Mouse (Mus musculus): ENCODE results near the gene Prr5l. TPM values are rescaled to one million over a fixed set of nuclear protein-coding genes. Genes with fewer than 3 reads are reported as not detected.

Gene Prr5l
- total and polyA plus RNA-seq, 3 experiments: 0.05 TPM; not detected in 2

DNA sequence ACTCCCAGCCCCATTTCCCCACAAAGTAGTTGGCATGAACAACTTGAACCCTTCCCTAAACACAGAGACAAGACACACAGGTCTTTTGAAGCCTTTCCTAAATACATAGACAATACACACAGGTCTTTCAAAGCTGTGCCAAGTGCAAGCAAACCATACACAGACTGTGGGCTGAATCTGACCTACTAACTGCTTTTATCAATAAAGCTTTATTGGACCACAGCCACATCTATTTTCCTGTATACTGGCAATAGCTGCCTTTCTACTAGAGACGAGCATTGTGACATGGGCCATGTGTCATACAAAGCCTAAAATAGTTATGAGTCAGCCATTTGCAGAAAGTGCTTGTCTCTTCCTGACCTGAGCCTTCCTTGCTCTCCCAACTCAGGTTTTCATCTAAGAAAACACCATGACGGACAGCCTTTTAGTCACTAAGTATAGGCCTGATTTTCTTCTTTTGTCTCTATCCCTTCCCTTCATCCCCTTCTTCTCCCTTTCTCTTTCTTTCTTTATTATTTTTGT, 56.6 kb downstream of the Prr5l start:
- DNase-seq (ENCODE audit: low spot score) (no peak), ATAC-seq (ENCODE audit: extremely low read depth, insufficient number of reproducible peaks, low FRiP score, poor library complexity, severe bottlenecking) (no peak)
- no peaks in the 10 kb centered on the region for H3K4me1 ChIP-seq (ENCODE audit: insufficient read depth, low read depth, low read length)

DNA sequence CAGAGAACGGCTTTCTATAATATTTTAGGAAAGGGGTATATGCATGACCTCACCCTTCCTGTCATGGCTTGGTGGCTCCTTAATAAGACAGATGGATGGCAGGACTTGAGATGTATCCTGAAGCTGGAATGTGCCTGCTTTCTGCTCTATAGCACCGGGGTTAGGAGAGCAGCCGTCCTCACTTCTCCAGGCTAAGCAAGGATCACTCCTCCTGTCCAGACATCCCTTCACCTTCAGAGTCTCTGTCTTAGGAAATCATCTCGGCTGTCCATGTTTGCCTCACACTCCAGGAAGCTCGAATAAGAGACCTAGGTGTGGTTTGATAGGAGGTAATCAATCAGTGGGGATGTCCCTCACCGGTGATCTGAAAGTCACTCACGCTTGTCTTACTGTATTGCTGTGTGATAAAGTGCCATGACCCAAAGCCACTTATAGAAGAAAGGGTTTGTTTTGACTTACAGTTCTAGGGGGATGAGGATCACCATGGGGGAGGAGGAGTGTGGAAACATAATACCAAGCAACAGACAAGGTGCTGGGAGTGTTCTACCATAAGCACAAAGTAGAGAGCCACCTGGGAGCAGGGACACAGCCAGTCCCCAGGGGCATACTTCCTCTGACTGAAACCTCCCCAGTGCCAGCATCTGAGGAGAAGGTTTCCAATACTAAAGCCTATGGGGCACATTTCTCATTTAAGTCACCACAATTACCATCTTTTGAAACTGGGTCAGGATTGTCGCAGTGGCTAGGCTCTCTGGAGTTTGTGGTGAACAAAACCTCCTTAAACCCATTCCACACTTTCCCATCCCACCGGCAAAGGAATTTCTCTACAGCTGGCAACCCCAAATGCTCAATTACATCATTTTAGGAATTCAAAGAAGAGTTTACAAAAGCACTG, 57.4 kb downstream of the Prr5l start:
- TF ChIP-seq GATA1 (IDR thresholded peaks at IDR 0.05; ENCODE audit: borderline replicate concordance, low read length) (no peak), GATA2 (IDR thresholded peaks at IDR 0.05; ENCODE audit: borderline replicate concordance, low read depth, low read length) (no peak), POLR2AphosphoS5 (IDR thresholded peaks at IDR 0.05; ENCODE audit: insufficient replicate concordance, low read depth, low read length) (no peak), TAL1 (conservative IDR thresholded peaks at IDR 0.05; ENCODE audit: low read depth, low read length) (no peak), CTCF (IDR thresholded peaks at IDR 0.05; ENCODE audit: low read depth, low read length) (no peak)
- Histone ChIP-seq H3K9me3 (replicated peaks) (no peaks in the 10 kb centered on the region), H3K4me3 (ENCODE audit: low read depth, low read length) (no peak overlapping the region), H3K27me3 (ENCODE audit: insufficient read depth, low read length) (no peaks in the 10 kb centered on the region; the same call in 1 of the 2 replicates), H3K36me3 (replicated peaks) (no peaks in the 10 kb centered on the region), H3K4me1 (ENCODE audit: insufficient read depth, low read depth, low read length) (no peaks in the 10 kb centered on the region)
- no peak for ATAC-seq (ENCODE audit: extremely low read depth, insufficient number of reproducible peaks, low FRiP score, poor library complexity, severe bottlenecking)
- DNase-seq (ENCODE audit: low spot score): no peak

More for the DNA sequence above, 56.6 kb downstream of the Prr5l start:
- no peaks in the 10 kb centered on the region for H3K9me3 ChIP-seq (replicated peaks)
- H3K36me3 ChIP-seq (replicated peaks): no peaks in the 10 kb centered on the region
- TF ChIP-seq TAL1 (conservative IDR thresholded peaks at IDR 0.05; ENCODE audit: low read depth, low read length): no peak
- no peak for TF ChIP-seq CTCF (IDR thresholded peaks at IDR 0.05; ENCODE audit: low read depth, low read length)
- TF ChIP-seq GATA2 (IDR thresholded peaks at IDR 0.05; ENCODE audit: borderline replicate concordance, low read depth, low read length): no peak
- TF ChIP-seq POLR2AphosphoS5 (IDR thresholded peaks at IDR 0.05; ENCODE audit: insufficient replicate concordance, low read depth, low read length): no peak
- TF ChIP-seq GATA1 (IDR thresholded peaks at IDR 0.05; ENCODE audit: borderline replicate concordance, low read length): no peak
- no peaks in the 10 kb centered on the region; the same call in 1 of the 2 replicates for H3K27me3 ChIP-seq (ENCODE audit: insufficient read depth, low read length)
- no peak overlapping the region for H3K4me3 ChIP-seq (ENCODE audit: low read depth, low read length)

DNA sequence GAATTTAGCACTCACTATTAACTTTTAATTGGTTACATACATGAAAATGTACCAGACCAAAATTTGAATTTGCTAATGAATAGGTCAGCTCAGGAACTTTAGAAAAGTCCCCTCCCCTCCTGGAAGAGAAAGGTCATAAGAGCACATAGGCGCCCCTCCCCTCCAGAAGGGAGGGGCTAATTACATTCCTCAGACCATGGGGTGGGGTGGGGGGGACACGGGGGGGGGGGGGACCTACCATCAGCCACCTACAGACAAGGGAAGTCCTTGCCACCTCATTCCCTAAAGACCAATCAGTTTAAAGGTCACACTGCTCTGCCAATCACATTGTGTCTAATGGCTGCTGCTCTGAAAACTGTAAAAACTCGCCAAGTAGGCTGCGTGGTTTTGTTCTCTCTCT, 59.0 kb downstream of the Prr5l start:
- H3K9me3 ChIP-seq (replicated peaks): no peaks in the 10 kb centered on the region
- no peak for DNase-seq (ENCODE audit: low spot score)
- H3K36me3 ChIP-seq (replicated peaks): no peaks in the 10 kb centered on the region
- ATAC-seq (ENCODE audit: extremely low read depth, insufficient number of reproducible peaks, low FRiP score, poor library complexity, severe bottlenecking): no peak
- no peak overlapping the region for H3K4me3 ChIP-seq (ENCODE audit: low read depth, low read length)
- TF ChIP-seq GATA1 (IDR thresholded peaks at IDR 0.05; ENCODE audit: borderline replicate concordance, low read length): no peak
- H3K4me1 ChIP-seq (ENCODE audit: insufficient read depth, low read depth, low read length): no peaks in the 10 kb centered on the region
- H3K27me3 ChIP-seq (ENCODE audit: insufficient read depth, low read length): no peaks in the 10 kb centered on the region; the same call in 1 of the 2 replicates

DNA sequence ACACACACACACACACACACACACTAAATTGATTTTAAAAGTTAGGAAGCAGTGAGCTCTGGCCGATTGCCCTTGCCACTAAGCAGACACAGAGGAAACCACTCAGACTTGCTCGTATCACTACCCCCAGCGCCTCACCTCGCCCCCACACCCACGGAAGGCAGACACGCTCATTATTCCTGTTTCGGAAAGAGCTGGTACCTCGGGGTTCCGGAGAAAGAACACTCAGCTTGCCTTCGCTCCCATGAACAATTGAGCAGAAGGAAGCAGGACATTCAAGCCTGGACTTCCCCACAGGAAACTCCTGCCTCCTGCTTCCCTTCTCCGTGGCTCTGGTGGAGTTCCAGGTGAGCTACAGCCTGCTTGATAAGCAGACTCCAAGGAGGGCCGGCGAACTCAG, 60.0 kb downstream of the Prr5l start:
- H3K4me1 ChIP-seq (ENCODE audit: insufficient read depth, low read depth, low read length): no peaks in the 10 kb centered on the region
- no peaks in the 10 kb centered on the region; the same call in 1 of the 2 replicates for H3K27me3 ChIP-seq (ENCODE audit: insufficient read depth, low read length)
- no peak overlapping the region for H3K4me3 ChIP-seq (ENCODE audit: low read depth, low read length)
- no peaks in the 10 kb centered on the region for H3K9me3 ChIP-seq (replicated peaks)
- DNase-seq (ENCODE audit: low spot score) (no peak), ATAC-seq (ENCODE audit: extremely low read depth, insufficient number of reproducible peaks, low FRiP score, poor library complexity, severe bottlenecking) (no peak)
- TF ChIP-seq TAL1 (conservative IDR thresholded peaks at IDR 0.05; ENCODE audit: low read depth, low read length) (no peak), POLR2AphosphoS5 (IDR thresholded peaks at IDR 0.05; ENCODE audit: insufficient replicate concordance, low read depth, low read length) (no peak), GATA1 (IDR thresholded peaks at IDR 0.05; ENCODE audit: borderline replicate concordance, low read length) (no peak), GATA2 (IDR thresholded peaks at IDR 0.05; ENCODE audit: borderline replicate concordance, low read depth, low read length) (no peak), CTCF (IDR thresholded peaks at IDR 0.05; ENCODE audit: low read depth, low read length) (no peak)
- H3K36me3 ChIP-seq (replicated peaks): no peaks in the 10 kb centered on the region

DNA sequence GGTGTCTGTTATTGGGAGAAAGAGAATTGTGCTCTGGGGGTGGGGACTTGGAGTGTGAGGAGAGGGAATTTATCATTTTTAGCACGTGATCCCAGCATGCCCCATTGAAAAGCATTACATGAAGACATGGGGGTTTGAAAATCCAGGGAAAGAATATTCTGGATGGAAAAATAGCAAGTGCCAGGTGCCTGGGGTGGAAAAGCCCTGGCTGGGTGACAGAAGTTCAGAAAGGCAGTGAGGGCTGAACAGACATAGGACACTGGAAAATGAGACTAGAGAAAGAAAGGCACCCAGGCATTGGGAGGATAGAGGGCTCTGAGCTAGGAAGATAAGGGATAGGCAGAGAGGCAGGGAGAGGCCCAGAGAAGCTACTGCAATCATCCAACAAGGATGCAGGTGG, 62.0 kb downstream of the Prr5l start:
- Histone ChIP-seq H3K36me3 (replicated peaks) (no peaks in the 10 kb centered on the region), H3K27me3 (ENCODE audit: insufficient read depth, low read length) (no peaks in the 10 kb centered on the region; the same call in 1 of the 2 replicates), H3K4me3 (ENCODE audit: low read depth, low read length) (no peak overlapping the region), H3K9me3 (replicated peaks) (no peaks in the 10 kb centered on the region), H3K4me1 (ENCODE audit: insufficient read depth, low read depth, low read length) (no peaks in the 10 kb centered on the region)
- no peak for TF ChIP-seq CTCF (IDR thresholded peaks at IDR 0.05; ENCODE audit: low read depth, low read length)
- no peak for TF ChIP-seq TAL1 (conservative IDR thresholded peaks at IDR 0.05; ENCODE audit: low read depth, low read length)
- TF ChIP-seq GATA2 (IDR thresholded peaks at IDR 0.05; ENCODE audit: borderline replicate concordance, low read depth, low read length): no peak
- no peak for TF ChIP-seq GATA1 (IDR thresholded peaks at IDR 0.05; ENCODE audit: borderline replicate concordance, low read length)
- no peak for TF ChIP-seq POLR2AphosphoS5 (IDR thresholded peaks at IDR 0.05; ENCODE audit: insufficient replicate concordance, low read depth, low read length)
- ATAC-seq (ENCODE audit: extremely low read depth, insufficient number of reproducible peaks, low FRiP score, poor library complexity, severe bottlenecking) (no peak), DNase-seq (ENCODE audit: low spot score) (no peak)

DNA sequence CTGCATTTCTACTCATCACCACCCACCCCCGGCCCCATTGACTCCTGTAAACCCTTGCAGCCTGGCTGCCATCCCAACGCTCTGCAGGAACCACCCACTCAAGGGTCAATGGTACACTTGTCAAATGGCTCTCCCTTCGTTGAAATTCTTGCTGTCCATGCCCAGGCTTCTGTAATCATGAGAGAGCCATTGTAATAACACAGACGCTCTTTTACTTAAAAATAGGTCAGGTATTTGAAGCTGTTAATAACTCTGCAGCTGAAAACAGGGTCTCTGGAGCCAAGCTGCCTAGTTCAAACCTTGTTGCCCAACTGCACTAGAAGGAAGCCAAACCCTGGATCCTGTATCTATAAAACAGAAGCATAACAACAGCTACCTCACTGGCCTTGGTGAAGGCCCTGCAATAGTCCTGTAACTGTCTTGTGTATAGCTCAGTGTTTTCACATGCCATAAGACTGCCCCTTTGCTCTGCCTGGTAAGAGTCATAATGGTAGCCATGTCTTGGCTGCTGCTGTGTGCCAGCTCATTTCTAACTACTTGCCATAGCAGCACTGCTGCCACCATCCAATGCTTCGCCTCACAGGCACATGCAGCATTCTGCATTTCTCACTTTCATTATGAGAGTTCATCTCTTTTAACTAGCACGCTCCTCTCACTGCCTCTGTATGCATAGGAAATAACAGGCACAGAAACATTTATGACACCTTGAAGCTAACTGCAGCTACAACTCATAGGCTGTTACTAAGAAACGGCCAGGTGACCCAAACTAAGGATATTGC, 63.7 kb downstream of the Prr5l start:
- DNase-seq (ENCODE audit: low spot score) (no peak), ATAC-seq (ENCODE audit: extremely low read depth, insufficient number of reproducible peaks, low FRiP score, poor library complexity, severe bottlenecking) (no peak)
- no peaks in the 10 kb centered on the region for H3K9me3 ChIP-seq (replicated peaks)
- TF ChIP-seq CTCF (IDR thresholded peaks at IDR 0.05; ENCODE audit: low read depth, low read length) (no peak), GATA2 (IDR thresholded peaks at IDR 0.05; ENCODE audit: borderline replicate concordance, low read depth, low read length) (no peak), TAL1 (conservative IDR thresholded peaks at IDR 0.05; ENCODE audit: low read depth, low read length) (no peak), POLR2AphosphoS5 (IDR thresholded peaks at IDR 0.05; ENCODE audit: insufficient replicate concordance, low read depth, low read length) (no peak), GATA1 (IDR thresholded peaks at IDR 0.05; ENCODE audit: borderline replicate concordance, low read length) (no peak)
- no peaks in the 10 kb centered on the region; the same call in 1 of the 2 replicates for H3K27me3 ChIP-seq (ENCODE audit: insufficient read depth, low read length)
- no peak overlapping the region for H3K4me3 ChIP-seq (ENCODE audit: low read depth, low read length)
- no peaks in the 10 kb centered on the region for H3K4me1 ChIP-seq (ENCODE audit: insufficient read depth, low read depth, low read length)
- no peaks in the 10 kb centered on the region for H3K36me3 ChIP-seq (replicated peaks)
